Mouse (Mus musculus) midbrain, postnatal 0 days (tissue): Measurements from ENCODE around the gene Ss18l1. TPM values are rescaled to one million over a fixed set of nuclear protein-coding genes. Genes with fewer than 3 reads are reported as not detected.
A peak's percentile ranks its signal among the peaks of the same experiment; 100 is the strongest.

Experiments
- ATAC-seq: fragments of 200-750 bp; cut with Nextera tagmentation; 2 replicates; pipeline ENCODE4 v1.8.0; 2017; ENCODE audit warnings: moderate number of reproducible peaks, mild to moderate bottlenecking, moderate TSS enrichment, moderate library complexity; ENCODE audit not compliant: low FRiP score
- DNase-seq: peaks from one replicate; pipeline ENCODE4 v3.0.0-alpha.2; 2015; ENCODE audit warnings: low spot score
- H3K27ac ChIP-seq: fragments of 300-500 bp; sonication (generic); 2 replicates; pipeline ENCODE4 v1.5.1; 2014; ENCODE audit warnings: low read depth, mild to moderate bottlenecking, low read length, mixed read lengths
- H3K27me3 ChIP-seq: fragments of 300-500 bp; sonication (generic); 2 replicates; pipeline ENCODE4 v1.6.1; 2014; ENCODE audit warnings: low read length, control low read depth, mixed read lengths; ENCODE audit not compliant: insufficient read depth
- H3K36me3 ChIP-seq: fragments of 300-500 bp; sonication (generic); 2 replicates; pipeline ENCODE4 v1.6.1; 2014; ENCODE audit warnings: low read length, control low read depth, mixed read lengths; ENCODE audit not compliant: insufficient read depth
- H3K4me1 ChIP-seq: fragments of 300-500 bp; sonication (generic); 2 replicates; pipeline ENCODE4 v1.6.1; 2014; ENCODE audit warnings: mild to moderate bottlenecking, control low read depth, antibody characterized with exemption, low read length, mixed read lengths; ENCODE audit not compliant: insufficient read depth
- H3K4me2 ChIP-seq: fragments of 300-500 bp; sonication (generic); 2 replicates; pipeline ENCODE4 v1.6.1; 2014; ENCODE audit warnings: low read depth, mild to moderate bottlenecking, low read length, mixed read lengths; ENCODE audit not compliant: poor library complexity, severe bottlenecking
- H3K4me3 ChIP-seq: fragments of 300-500 bp; sonication (generic); 2 replicates; pipeline ENCODE4 v1.5.1; 2014; ENCODE audit warnings: low read depth, mild to moderate bottlenecking, low read length, moderate library complexity
- H3K9ac ChIP-seq: fragments of 300-500 bp; sonication (generic); replicated peaks from 2 replicates; pipeline ENCODE4 v1.6.1; 2014; ENCODE audit warnings: mild to moderate bottlenecking, low read length, moderate library complexity, mixed read lengths; ENCODE audit not compliant: poor library complexity, severe bottlenecking
- H3K9me3 ChIP-seq: fragments of 300-500 bp; sonication (generic); 2 replicates; pipeline ENCODE4 v1.6.1; 2016; ENCODE audit warnings: low read length, control low read depth
- CTCF ChIP-seq: IDR thresholded peaks from 2 replicates; pipeline ENCODE4 v1.5.1; 2016; ENCODE audit warnings: antibody characterized with exemption, mild to moderate bottlenecking
- WGBS: fragments of 180-500 bp; shearing (Covaris S2); extraction: QIAGEN DNeasy Blood & Tissue Kit; methylation state at CpG from one replicate; pipeline ENCODE4 v1.1.7; 2014; 5-methylcytosine and 5-hydroxymethylcytosine counted together
- polyA plus RNA-seq: library from polyadenylated mRNA; unstranded; fragments of >200 nt; fragmentation: Nextera tagmentation; extraction: Ambion mirVana; gene quantifications from 2 replicates; pipeline ENCODE4 v1.2.1, GENCODE M21; 2015
- total RNA-seq: library from RNA; depleted of rRNA; stranded (reverse); fragments of >200 nt; gene quantifications from 2 replicates; pipeline ENCODE4 v1.2.3, GENCODE M21; 2014

Gene Ss18l1
- total and polyA plus RNA-seq, 2 experiments from 2014 or later, result 49.2 to 110 TPM

DNA sequence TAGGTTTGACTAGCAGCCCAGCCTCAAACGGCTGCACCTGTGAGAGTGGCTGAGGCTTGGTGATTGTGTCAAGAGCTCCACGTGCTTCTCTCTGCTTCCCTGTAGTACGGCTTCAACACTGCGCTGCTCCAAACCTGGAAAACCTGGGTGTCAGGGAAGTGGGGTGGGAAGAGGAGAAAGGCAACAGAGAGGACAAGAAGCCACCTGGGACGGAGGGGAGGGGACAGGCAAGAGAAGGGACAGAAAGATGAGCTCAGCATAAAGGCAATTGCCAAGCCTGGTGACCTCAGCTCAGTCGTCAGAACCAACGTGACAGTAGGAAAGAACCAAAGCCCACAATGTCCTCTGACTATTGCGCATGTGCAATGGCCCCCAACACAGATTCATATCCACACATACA, 21.4 kb upstream of the Ss18l1 start:
- DNase-seq (no peak), ATAC-seq (no peak)
- Histone ChIP-seq H3K9me3 (no peaks in the 10 kb centered on the region), H3K9ac (no peak overlapping the region), H3K4me3 (no peak overlapping the region), H3K4me2 (no peak overlapping the region), H3K27me3 (peaks cover 4% of the 10 kb centered on the region; the same call in 1 of the 2 replicates), H3K4me1 (0 out of 2 replicates have a peak, but pooled peaks cover 2% of the 10 kb centered on the region), H3K27ac (no peak overlapping the region), H3K36me3 (no peaks in the 10 kb centered on the region)
- WGBS, result 86% methylated on average over 8 of the region's 8 CpGs
- no peak for TF ChIP-seq CTCF

DNA sequence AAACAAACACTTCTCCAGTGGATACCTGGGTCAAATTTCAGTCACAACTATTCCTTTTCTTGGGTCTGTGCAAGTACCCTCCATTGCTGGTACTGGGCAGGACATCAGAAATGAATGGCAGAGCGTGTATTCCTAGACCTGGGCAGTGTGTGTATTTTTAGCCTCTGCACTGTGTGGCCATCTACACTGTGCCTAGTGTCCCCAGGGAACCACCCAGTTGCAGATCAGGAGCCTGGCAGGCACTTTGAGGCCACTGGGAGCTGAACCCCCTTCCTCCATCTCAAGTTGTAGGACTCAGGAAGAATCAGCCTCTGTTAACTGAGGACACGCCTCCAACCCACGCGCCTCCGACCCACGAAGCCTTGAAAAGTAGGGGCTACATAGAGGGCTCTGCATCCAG, 19.6 kb upstream of the Ss18l1 start:
- H3K4me3 ChIP-seq, result no peak overlapping the region
- H3K36me3 ChIP-seq, result peaks cover 1% of the 10 kb centered on the region; the same call in 1 of the 2 replicates
- H3K4me2 ChIP-seq, result no peak overlapping the region
- H3K4me1 ChIP-seq, result peaks cover 17% of the 10 kb centered on the region; the same call in 1 of the 2 replicates
- H3K9ac ChIP-seq, result no peak overlapping the region
- no peaks in the 10 kb centered on the region for H3K9me3 ChIP-seq
- whole genome bisulfite sequencing, result 67% methylated on average over 6 of the region's 6 CpGs
- peaks cover 4% of the 10 kb centered on the region; the same call in 1 of the 2 replicates for H3K27me3 ChIP-seq
- TF ChIP-seq CTCF, result no peak
- H3K27ac ChIP-seq, result no peak overlapping the region
- no peak for DNase-seq
- no peak for ATAC-seq

DNA sequence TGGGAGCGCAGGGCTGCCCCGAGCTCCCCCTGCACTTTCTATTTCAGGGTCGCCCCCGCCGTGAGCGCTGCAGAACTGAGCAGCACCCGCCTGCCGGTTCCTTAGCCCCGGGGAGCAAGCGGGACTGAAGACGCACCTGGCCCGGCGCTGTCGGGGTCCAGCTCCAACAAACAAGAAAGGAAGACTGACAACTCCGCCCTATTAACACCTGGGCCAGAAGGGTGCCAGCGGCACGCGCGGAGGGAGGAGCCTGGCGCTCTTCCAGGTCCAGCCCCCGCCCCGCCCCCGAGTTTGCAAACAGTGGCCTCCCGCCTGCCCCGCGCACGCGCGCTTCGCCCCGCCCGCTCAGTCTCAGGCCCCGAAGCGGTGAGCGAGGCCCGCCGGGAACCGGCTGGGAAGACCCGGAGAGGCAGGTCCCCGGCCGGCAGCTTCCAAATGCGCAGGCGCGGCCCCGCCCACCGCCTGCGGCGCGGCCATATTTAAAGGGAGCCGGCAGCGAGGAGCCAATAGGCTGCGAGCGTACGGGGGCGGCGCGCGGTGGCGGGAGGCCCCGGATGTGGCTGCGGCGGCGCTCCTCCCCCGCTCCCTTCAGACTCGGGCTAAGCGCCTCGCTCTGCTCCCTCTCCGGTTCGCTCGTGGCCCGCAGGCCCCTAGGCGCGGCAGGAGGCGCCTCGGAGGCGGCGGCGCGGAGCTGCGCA, 17.8 kb upstream of the Ss18l1 start, which contains the start of gene Lsm14b:
Gene Lsm14b, plus strand, starts transcription at position 587 of the 698 bp plus-strand sequence.
- ATAC-seq, result peak; percentile 95
- Histone ChIP-seq H3K27ac (peak within 1 kb of the TSS; percentile 96), H3K9me3 (no peaks in the 10 kb centered on the region), H3K27me3 (peaks cover 4% of the 10 kb centered on the region; the same call in 1 of the 2 replicates), H3K9ac (peak within 1 kb of the TSS; percentile 91), H3K4me1 (peaks cover 18% of the 10 kb centered on the region; the same call in 1 of the 2 replicates), H3K36me3 (peaks cover 19% of the 10 kb centered on the region), H3K4me2 (peak within 1 kb of the TSS; percentile 99), H3K4me3 (peak within 1 kb of the TSS; percentile 97)
- WGBS, result under 1% methylated on average over 42 of the region's 80 CpGs
- peak; percentile 97 for DNase-seq
- TF ChIP-seq CTCF, result no peak

DNA sequence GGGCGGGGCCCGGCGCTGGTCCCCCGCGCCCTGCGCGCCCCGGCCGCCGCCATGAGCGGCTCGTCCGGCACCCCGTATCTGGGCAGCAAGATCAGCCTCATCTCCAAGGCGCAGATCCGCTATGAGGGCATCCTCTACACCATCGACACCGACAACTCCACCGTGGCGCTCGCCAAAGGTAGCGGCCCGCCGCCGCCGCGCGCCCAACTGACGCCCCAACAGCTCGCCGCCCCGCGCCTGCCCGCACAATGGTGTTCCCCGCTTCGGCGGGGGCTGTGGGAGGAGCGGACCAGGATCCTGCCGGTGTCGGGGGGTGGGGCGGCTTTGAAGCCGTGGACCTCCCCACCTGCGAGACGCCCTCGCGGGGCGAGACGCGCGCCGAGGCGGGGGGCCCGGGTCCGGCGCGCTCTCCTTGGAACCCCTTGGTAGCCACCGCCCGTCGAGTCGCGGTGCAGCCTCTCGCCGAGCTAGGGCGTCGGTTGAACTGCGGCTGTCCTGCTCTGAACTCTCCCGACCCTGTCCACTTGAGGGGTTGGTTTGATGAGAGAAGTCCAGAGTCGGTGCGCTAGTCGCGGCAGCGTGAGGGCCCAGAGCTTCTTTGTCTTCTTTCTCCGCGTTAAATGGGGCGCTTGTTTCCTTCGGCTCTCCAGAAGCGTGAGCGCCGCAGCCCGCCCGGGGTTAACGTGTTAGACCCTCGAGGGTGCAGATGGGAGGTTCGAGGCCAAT, 17.0 kb upstream of the Ss18l1 start:
- DNase-seq (peak; percentile 36), ATAC-seq (peak; percentile 67)
- 0% methylated on average over 47 of the region's 84 CpGs for WGBS
- Histone ChIP-seq H3K4me1 (peaks cover 18% of the 10 kb centered on the region; the same call in 1 of the 2 replicates), H3K9me3 (no peaks in the 10 kb centered on the region), H3K36me3 (peaks cover 23% of the 10 kb centered on the region), H3K4me2 (peak overlapping the region; percentile 99), H3K27me3 (peaks cover 4% of the 10 kb centered on the region; the same call in 1 of the 2 replicates), H3K4me3 (peak overlapping the region; percentile 97), H3K9ac (peak overlapping the region; percentile 91), H3K27ac (peak overlapping the region; percentile 96)
- no peak for TF ChIP-seq CTCF

DNA sequence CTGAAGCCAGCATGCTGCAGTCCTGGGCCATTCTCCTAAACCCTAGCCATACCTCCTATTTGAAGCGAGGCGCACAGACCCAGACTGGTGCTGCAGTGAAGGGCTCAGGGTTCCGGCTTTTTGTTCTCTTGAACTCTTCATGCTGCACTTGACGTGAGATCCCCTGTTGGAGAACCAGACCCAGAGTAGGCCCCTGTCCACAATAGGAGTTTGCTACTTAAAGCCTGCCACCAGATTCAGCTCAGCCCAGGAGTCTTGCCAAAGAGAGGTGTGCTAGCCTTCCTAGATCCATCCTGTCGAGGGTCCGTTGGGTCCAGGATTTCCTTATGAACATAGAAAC, 16.5 kb upstream of the Ss18l1 start:
- ATAC-seq (no peak), DNase-seq (no peak)
- no peak for TF ChIP-seq CTCF
- peaks cover 4% of the 10 kb centered on the region; the same call in 1 of the 2 replicates for H3K27me3 ChIP-seq
- WGBS, result 3% methylated on average over 6 of the region's 6 CpGs
- peak overlapping the region; percentile 96 for H3K27ac ChIP-seq
- peaks cover 24% of the 10 kb centered on the region for H3K36me3 ChIP-seq
- H3K4me2 ChIP-seq, result peak overlapping the region; percentile 99
- H3K4me1 ChIP-seq, result peaks cover 18% of the 10 kb centered on the region; the same call in 1 of the 2 replicates
- H3K9ac ChIP-seq, result peak overlapping the region; percentile 91
- peak overlapping the region; percentile 97 for H3K4me3 ChIP-seq
- H3K9me3 ChIP-seq, result no peaks in the 10 kb centered on the region

DNA sequence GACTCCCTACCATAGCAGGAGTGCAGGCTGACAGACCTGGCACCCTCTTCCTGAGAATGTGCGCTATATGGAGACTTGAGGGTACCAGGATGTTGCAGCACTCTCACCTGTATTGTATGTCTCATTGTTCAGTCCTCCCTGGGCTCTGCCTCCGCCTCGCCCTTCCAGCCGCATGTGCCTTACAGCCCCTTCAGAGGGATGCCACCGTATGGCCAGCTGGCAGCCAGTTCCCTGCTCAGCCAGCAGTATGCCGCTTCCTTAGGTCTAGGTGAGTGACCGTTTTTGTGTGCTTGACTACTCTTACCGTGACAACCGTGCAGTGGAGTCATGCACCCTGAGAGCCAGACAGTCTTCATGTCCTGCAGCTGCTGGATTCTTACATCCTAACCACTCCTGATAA, 14.5 kb upstream of the Ss18l1 start:
- Histone ChIP-seq H3K36me3 (peaks cover 43% of the 10 kb centered on the region), H3K27me3 (no peaks in the 10 kb centered on the region), H3K4me3 (no peak overlapping the region), H3K4me2 (peak overlapping the region; percentile 99), H3K4me1 (peaks cover 18% of the 10 kb centered on the region; the same call in 1 of the 2 replicates), H3K27ac (no peak overlapping the region), H3K9ac (no peak overlapping the region), H3K9me3 (no peaks in the 10 kb centered on the region)
- no peak for DNase-seq
- 75% methylated on average over 9 of the region's 9 CpGs for WGBS
- no peak for ATAC-seq
- TF ChIP-seq CTCF, result no peak
